Mouse (Mus musculus) liver, embryonic 15.5 days (tissue): ENCODE measurements around the gene Spg11. TPM values are rescaled to one million over a fixed set of nuclear protein-coding genes. Genes with fewer than 3 reads are reported as not detected.

Experiments
- ATAC-seq: fragments of 200-750 bp; cut with Nextera tagmentation; 2 replicates; pipeline ENCODE4 v1.8.0; 2017; ENCODE audit warnings: moderate number of reproducible peaks, mild to moderate bottlenecking, moderate library complexity; ENCODE audit not compliant: insufficient read depth
- H3K27ac ChIP-seq: fragments of 300-500 bp; sonication (generic); replicated peaks from 2 replicates; pipeline ENCODE4 v1.5.1; 2015; ENCODE audit warnings: mild to moderate bottlenecking, inconsistent platforms
- H3K27me3 ChIP-seq: fragments of 300-500 bp; sonication (generic); 2 replicates; pipeline ENCODE4 v1.6.1; 2015; ENCODE audit warnings: mild to moderate bottlenecking, inconsistent platforms
- H3K36me3 ChIP-seq: fragments of 300-500 bp; sonication (generic); replicated peaks from 2 replicates; pipeline ENCODE4 v1.6.1; 2015; ENCODE audit warnings: moderate library complexity, mild to moderate bottlenecking, inconsistent platforms
- H3K4me1 ChIP-seq: fragments of 300-500 bp; sonication (generic); replicated peaks from 2 replicates; pipeline ENCODE4 v1.6.1; 2015; ENCODE audit warnings: inconsistent platforms
- H3K4me2 ChIP-seq: fragments of 300-500 bp; sonication (generic); 2 replicates; pipeline ENCODE4 v1.6.1; 2015; ENCODE audit warnings: moderate library complexity, mild to moderate bottlenecking, inconsistent platforms
- H3K4me3 ChIP-seq: fragments of 300-500 bp; sonication (generic); replicated peaks from 2 replicates; pipeline ENCODE4 v1.5.1; 2015; ENCODE audit warnings: mild to moderate bottlenecking, inconsistent platforms
- H3K9ac ChIP-seq: fragments of 300-500 bp; sonication (generic); 2 replicates; pipeline ENCODE4 v1.6.1; 2015; ENCODE audit warnings: moderate library complexity, mild to moderate bottlenecking, inconsistent platforms
- H3K9me3 ChIP-seq: fragments of 300-500 bp; sonication (generic); replicated peaks from 2 replicates; pipeline ENCODE4 v1.6.1; 2016; ENCODE audit warnings: inconsistent platforms
- WGBS: fragments of 180-500 bp; shearing (Covaris S2); methylation state at CpG from one replicate; pipeline ENCODE4 v1.1.7; 2015; ENCODE audit warnings: mixed read lengths; ENCODE audit not compliant: insufficient replicate concordance; 5-methylcytosine and 5-hydroxymethylcytosine counted together
- polyA plus RNA-seq: library from polyadenylated mRNA; unstranded; fragments of >200 nt; fragmentation: Nextera tagmentation; extraction: Ambion mirVana; gene quantifications from 2 replicates; pipeline ENCODE4 v1.2.1, GENCODE M21; 2015

The Spg11 gene
- polyA plus RNA-seq, 1 experiment from 2014 or later: 2.7 TPM

DNA sequence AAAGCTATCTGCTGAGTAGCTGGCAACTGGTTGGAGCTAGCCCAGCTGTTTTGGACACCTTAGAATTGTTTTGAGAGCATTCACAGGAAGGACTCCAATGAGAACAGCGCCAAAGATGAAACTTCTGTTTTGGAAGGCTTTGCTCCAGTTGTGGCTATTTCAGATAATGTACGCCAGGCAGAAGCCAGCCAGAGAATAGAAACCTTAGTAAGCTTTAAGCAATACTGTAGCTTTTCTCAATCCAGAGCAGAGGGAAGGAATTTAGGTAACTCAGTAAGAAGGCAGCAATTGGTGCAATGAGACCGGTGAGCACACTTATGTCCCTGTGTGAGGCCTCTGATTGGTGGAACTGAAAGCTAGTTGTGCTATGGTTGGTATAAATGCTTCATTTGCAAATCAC lies 24.9 kb upstream of the Spg11 start:
- H3K4me3 ChIP-seq: no peak overlapping the region
- no peak overlapping the region for H3K9ac ChIP-seq
- 74% methylated on average over 3 of the region's 3 CpGs for WGBS
- peaks cover 34% of the 10 kb centered on the region for H3K4me1 ChIP-seq
- no peaks in the 10 kb centered on the region for H3K27me3 ChIP-seq
- 0 out of 2 replicates have a peak overlapping the region, but pooled peaks have one; percentile 19 for H3K27ac ChIP-seq
- no peak overlapping the region for H3K4me2 ChIP-seq
- no peaks in the 10 kb centered on the region for H3K36me3 ChIP-seq
- no peak for ATAC-seq
- H3K9me3 ChIP-seq: no peaks in the 10 kb centered on the region

DNA sequence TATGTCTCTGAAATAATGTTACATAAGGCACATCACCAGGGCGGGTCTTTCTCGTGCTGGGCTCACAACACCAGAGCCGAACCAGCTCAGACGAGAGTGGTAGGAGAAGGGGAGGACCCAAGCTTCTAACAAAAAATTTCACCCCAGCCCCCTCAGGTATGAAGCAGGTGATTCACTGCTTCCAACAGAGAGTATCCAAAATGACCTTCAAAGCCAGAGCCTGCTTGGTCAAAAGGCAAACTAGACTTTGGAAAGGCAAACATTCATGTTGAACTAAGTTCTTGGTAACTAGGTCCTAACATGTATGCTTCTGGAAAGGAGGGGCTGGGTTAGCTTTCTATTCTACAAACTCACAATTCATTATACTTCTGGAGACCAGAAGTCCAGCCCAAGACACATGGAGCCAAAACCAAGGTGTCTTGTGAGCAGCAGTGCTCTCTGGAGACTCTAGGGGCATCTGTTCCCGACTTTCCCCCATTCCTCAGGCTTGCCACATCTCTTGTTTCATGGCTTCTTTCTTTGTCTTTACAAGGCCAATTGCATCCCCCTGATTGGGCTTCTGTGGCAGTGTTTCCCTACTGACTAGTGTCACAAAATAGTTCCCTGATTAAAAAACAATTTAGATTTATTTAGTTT lies 23.3 kb upstream of the Spg11 start:
- peak; percentile 44 for ATAC-seq
- Histone ChIP-seq H3K9me3 (no peaks in the 10 kb centered on the region), H3K4me3 (no peak overlapping the region), H3K4me2 (peak overlapping the region; percentile 23; the same call in 1 of the 2 replicates), H3K9ac (no peak overlapping the region), H3K4me1 (peaks cover 34% of the 10 kb centered on the region), H3K36me3 (no peaks in the 10 kb centered on the region), H3K27ac (peak overlapping the region; percentile 75), H3K27me3 (no peaks in the 10 kb centered on the region)
- WGBS: 59% methylated on average over 5 of the region's 5 CpGs

DNA sequence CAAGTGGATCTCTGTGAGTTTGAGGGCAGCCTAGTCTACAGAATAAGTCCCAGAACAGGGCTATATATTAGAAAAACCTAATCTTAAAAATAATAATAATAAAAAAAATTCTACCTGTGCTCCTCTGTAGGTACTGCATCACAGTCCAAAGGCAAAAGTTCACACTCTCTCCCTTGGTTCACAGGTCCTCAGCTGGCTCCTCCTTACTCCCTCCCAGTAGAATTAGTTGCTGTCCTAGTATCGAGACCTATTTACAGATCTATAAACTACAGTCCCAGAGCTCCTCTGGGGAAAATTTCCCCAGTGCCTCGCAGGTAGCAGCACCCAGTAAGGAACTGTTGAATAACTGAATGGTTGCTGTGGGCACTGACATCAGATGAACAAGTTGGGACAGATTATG lies 22.6 kb upstream of the Spg11 start:
- Histone ChIP-seq H3K4me2 (peak overlapping the region; percentile 14; the same call in 1 of the 2 replicates), H3K27ac (peak overlapping the region; percentile 75), H3K36me3 (no peaks in the 10 kb centered on the region), H3K4me3 (no peak overlapping the region), H3K9ac (no peak overlapping the region), H3K9me3 (no peaks in the 10 kb centered on the region), H3K4me1 (peaks cover 32% of the 10 kb centered on the region), H3K27me3 (no peaks in the 10 kb centered on the region)
- ATAC-seq: peak; percentile 24; the same call in 1 of the 2 replicates
- WGBS: 60% methylated on average over 2 of the region's 2 CpGs

DNA sequence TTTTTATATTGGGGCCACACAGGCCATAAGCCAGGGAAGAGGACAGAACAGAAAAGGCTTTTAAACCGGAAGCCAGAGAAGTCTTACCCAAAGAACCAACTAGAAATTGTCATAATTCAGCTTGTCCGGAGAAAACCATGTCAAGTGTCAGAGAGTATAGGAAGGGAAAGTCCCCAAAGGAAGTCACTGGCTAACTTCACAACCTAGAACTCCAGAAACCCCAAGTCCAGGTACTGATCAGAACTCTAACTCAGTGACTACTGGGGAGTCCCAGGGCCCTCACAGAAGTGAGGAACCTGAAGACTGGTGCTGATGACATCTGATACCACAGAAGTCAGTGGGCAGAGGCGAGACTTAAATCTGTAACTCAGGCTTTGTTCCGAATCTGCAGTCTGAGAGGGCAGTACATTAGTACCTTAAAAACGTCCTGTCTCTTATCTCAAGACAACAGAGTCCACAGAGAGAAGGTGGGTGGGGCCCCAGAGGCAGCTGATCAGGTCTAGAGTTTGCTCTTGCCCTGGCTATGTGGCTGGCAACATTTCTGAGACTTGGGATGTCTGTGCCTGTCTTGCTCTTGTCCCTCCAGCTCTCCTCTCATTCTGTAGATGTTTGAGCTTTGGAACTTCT lies 19.8 kb upstream of the Spg11 start:
- no peak overlapping the region; the same call in 1 of the 2 replicates for H3K9ac ChIP-seq
- WGBS: 10% methylated on average over 5 of the region's 5 CpGs
- H3K27me3 ChIP-seq: no peaks in the 10 kb centered on the region
- H3K4me2 ChIP-seq: peak overlapping the region; percentile 56
- no peaks in the 10 kb centered on the region for H3K36me3 ChIP-seq
- peak overlapping the region; percentile 69; the same call in 1 of the 2 replicates for H3K27ac ChIP-seq
- no peak overlapping the region for H3K4me3 ChIP-seq
- peak; percentile 91 for ATAC-seq
- peaks cover 30% of the 10 kb centered on the region for H3K4me1 ChIP-seq
- H3K9me3 ChIP-seq: no peaks in the 10 kb centered on the region

DNA sequence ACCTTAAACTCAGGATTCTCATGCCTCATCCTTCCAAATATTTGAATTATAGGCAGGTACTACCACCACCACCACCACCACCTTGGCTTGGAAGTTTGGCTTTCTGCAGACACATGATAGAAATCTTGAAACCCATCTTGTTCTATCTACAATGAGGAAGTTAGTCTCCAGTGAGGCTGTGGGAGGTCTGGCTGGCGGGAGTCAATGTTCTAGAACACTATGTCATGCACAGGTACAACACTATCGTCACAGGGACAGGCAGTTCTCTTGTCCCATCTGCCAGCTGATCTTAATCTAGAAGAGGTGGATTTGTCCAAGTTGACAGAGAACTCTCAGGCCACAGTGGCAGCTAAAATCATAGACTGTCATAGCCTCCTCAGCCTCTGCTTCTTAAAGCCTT lies 14.4 kb upstream of the Spg11 start:
- H3K4me1 ChIP-seq: peaks cover 7% of the 10 kb centered on the region
- H3K4me2 ChIP-seq: no peak overlapping the region
- H3K9me3 ChIP-seq: no peaks in the 10 kb centered on the region
- 43% methylated on average over 2 of the region's 2 CpGs for WGBS
- ATAC-seq: no peak
- no peaks in the 10 kb centered on the region for H3K36me3 ChIP-seq
- H3K27ac ChIP-seq: no peak overlapping the region
- no peak overlapping the region for H3K4me3 ChIP-seq
- H3K27me3 ChIP-seq: peaks cover 4% of the 10 kb centered on the region; the same call in 1 of the 2 replicates
- H3K9ac ChIP-seq: no peak overlapping the region

GRCm38 (mm10) chr2:122132078-122132477 lies 13.9 kb upstream of the Spg11 start:
- H3K27me3 ChIP-seq: peaks cover 4% of the 10 kb centered on the region; the same call in 1 of the 2 replicates
- H3K9ac ChIP-seq: no peak overlapping the region
- no peak overlapping the region for H3K4me3 ChIP-seq
- H3K4me1 ChIP-seq: peaks cover 5% of the 10 kb centered on the region; the same call in 1 of the 2 replicates
- no peaks in the 10 kb centered on the region for H3K36me3 ChIP-seq
- no peak for ATAC-seq
- no peak overlapping the region for H3K4me2 ChIP-seq
- no peak overlapping the region for H3K27ac ChIP-seq
- WGBS: 39% methylated on average over 2 of the region's 2 CpGs
- no peaks in the 10 kb centered on the region for H3K9me3 ChIP-seq

GRCm38 (mm10) chr2:122127635-122128034 lies 9.4 kb upstream of the Spg11 start:
- Histone ChIP-seq H3K4me2 (no peak overlapping the region), H3K4me1 (peaks cover 20% of the 10 kb centered on the region), H3K36me3 (no peaks in the 10 kb centered on the region), H3K4me3 (no peak overlapping the region), H3K27ac (no peak overlapping the region), H3K27me3 (peaks cover 9% of the 10 kb centered on the region; the same call in 1 of the 2 replicates), H3K9me3 (no peaks in the 10 kb centered on the region), H3K9ac (no peak overlapping the region)
- no peak for ATAC-seq
- WGBS: 82% methylated on average over 4 of the region's 4 CpGs

- Histone ChIP-seq H3K4me3 (no peak overlapping the region), H3K9me3 (no peaks in the 10 kb centered on the region), H3K4me2 (no peak overlapping the region), H3K36me3 (no peaks in the 10 kb centered on the region), H3K9ac (no peak overlapping the region), H3K27me3 (peaks cover 9% of the 10 kb centered on the region; the same call in 1 of the 2 replicates), H3K27ac (no peak overlapping the region), H3K4me1 (peaks cover 20% of the 10 kb centered on the region)
- 15% methylated on average over 5 of the region's 5 CpGs for WGBS
- ATAC-seq: no peak
Measured at GRCm38 (mm10) chr2:122126765-122127347, 8.7 kb upstream of the Spg11 start.

DNA sequence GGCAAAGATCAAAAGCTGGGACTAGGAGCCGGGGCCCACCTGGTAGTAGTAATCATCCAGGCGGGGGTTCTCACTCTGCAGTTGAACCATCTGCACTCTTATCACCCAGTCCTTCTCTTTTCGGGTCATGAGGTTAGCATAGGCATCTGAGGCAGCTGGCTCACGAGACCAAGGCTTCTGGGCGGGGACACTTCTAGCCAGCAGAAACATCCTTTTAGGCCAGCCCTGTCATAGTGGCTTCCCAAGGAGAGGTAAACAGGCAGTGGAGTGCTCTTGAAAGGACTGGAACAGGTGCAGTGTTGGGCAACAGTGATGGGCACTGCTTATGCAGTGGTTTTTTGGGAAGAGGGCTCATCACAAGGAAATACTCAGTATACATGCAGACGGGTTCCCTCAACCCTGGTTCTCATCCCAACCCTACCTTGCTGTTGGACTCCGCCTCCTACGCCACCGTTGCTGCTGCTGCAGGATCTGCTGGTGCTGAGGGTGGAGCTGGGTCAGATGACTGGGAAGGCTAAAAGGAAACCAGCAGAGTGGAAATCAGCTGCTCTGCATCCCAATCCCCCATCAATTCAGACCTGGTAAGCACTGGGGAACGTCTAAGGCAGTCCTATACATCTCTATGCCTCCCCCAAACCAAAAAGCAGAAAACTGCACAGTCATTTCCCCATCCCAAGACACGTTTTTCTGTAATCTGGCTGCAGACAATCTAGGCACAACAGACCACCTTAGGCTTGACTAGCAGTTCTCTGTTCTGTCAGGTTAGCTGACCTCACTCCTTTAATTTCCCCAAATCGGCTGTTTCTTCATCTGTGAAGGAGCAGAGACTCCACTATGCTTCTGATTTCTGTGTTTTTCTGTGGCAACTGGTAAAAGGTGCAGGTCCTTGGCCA lies 7.7 kb upstream of the Spg11 start:
- 0 out of 2 replicates have a peak, but pooled peaks cover 6% of the 10 kb centered on the region for H3K27me3 ChIP-seq
- H3K4me2 ChIP-seq: no peak overlapping the region
- H3K4me1 ChIP-seq: peaks cover 23% of the 10 kb centered on the region
- 24% methylated on average over 12 of the region's 12 CpGs for WGBS
- no peaks in the 10 kb centered on the region for H3K9me3 ChIP-seq
- no peaks in the 10 kb centered on the region for H3K36me3 ChIP-seq
- no peak overlapping the region for H3K4me3 ChIP-seq
- peak overlapping the region; percentile 3; the same call in 1 of the 2 replicates for H3K9ac ChIP-seq
- ATAC-seq: peak; percentile 61
- H3K27ac ChIP-seq: no peak overlapping the region

GRCm38 (mm10) chr2:122116888-122117287 lies 1.3 kb downstream of the Spg11 start:
- no peaks in the 10 kb centered on the region for H3K27me3 ChIP-seq
- H3K4me2 ChIP-seq: peak overlapping the region; percentile 78
- ATAC-seq: no peak
- no peak overlapping the region for H3K9ac ChIP-seq
- H3K4me3 ChIP-seq: peak overlapping the region; percentile 95
- H3K36me3 ChIP-seq: peaks cover 14% of the 10 kb centered on the region
- H3K9me3 ChIP-seq: no peaks in the 10 kb centered on the region
- no peak overlapping the region for H3K27ac ChIP-seq
- 76% methylated on average over 2 of the region's 2 CpGs for WGBS
- peaks cover 27% of the 10 kb centered on the region for H3K4me1 ChIP-seq
